Mouse (Mus musculus) liver, embryonic 11.5 days (tissue): ENCODE results near the gene Upp2. TPM values are rescaled to one million over a fixed set of nuclear protein-coding genes. Genes with fewer than 3 reads are reported as not detected.

Source experiments
- ATAC-seq: fragments of 200-750 bp; cut with Nextera tagmentation; replicated peaks from 2 replicates; pipeline ENCODE4 v1.8.0; 2017; ENCODE audit warnings: moderate number of reproducible peaks, mild to moderate bottlenecking, moderate TSS enrichment, moderate library complexity; ENCODE audit not compliant: low FRiP score
- DNase-seq: peaks from one replicate; pipeline ENCODE4 v3.0.0-alpha.2; 2017; ENCODE audit warnings: low spot score
- H3K27ac ChIP-seq: fragments of 300-500 bp; sonication (generic); 2 replicates; pipeline ENCODE4 v1.5.1; 2014; ENCODE audit warnings: mild to moderate bottlenecking, low read depth, low read length, control low read depth
- H3K27me3 ChIP-seq: fragments of 300-500 bp; sonication (generic); replicated peaks from 2 replicates; pipeline ENCODE4 v1.6.1; 2014; ENCODE audit warnings: low read length, mixed read lengths; ENCODE audit not compliant: control insufficient read depth, insufficient read depth
- H3K36me3 ChIP-seq: fragments of 300-500 bp; sonication (generic); 2 replicates; pipeline ENCODE4 v1.6.1; 2014; ENCODE audit warnings: mild to moderate bottlenecking, low read length, moderate library complexity, mixed read lengths; ENCODE audit not compliant: control insufficient read depth, insufficient read depth
- H3K4me1 ChIP-seq: fragments of 300-500 bp; sonication (generic); replicated peaks from 2 replicates; pipeline ENCODE4 v1.6.1; 2014; ENCODE audit warnings: low read length, mixed read lengths; ENCODE audit not compliant: control insufficient read depth, insufficient read depth
- H3K4me2 ChIP-seq: fragments of 300-500 bp; sonication (generic); 2 replicates; pipeline ENCODE4 v1.6.1; 2014; ENCODE audit warnings: mild to moderate bottlenecking, control low read depth, moderate library complexity
- H3K4me3 ChIP-seq: fragments of 300-500 bp; sonication (generic); 2 replicates; pipeline ENCODE4 v1.5.1; 2014; ENCODE audit warnings: low read depth, low read length, control low read depth
- H3K9ac ChIP-seq: fragments of 300-500 bp; sonication (generic); 2 replicates; pipeline ENCODE4 v1.6.1; 2014; ENCODE audit warnings: low read depth, low read length, control low read depth
- H3K9me3 ChIP-seq: fragments of 300-500 bp; sonication (generic); 2 replicates; pipeline ENCODE4 v1.6.1; 2016; ENCODE audit warnings: low read length, inconsistent platforms, mixed read lengths; ENCODE audit not compliant: control insufficient read depth
- WGBS: fragments of 180-500 bp; shearing (Covaris S2); extraction: QIAGEN DNeasy Blood & Tissue Kit; methylation state at CpG from one replicate; pipeline ENCODE4 v1.1.7; 2014; 5-methylcytosine and 5-hydroxymethylcytosine counted together
- polyA plus RNA-seq: library from polyadenylated mRNA; unstranded; fragments of >200 nt; fragmentation: Nextera tagmentation; extraction: Ambion mirVana; gene quantifications from 2 replicates; pipeline ENCODE4 v1.2.1, GENCODE M21; 2014

The Upp2 gene
- polyA plus RNA-seq, 1 experiment from 2014 or later: 4.8 TPM

DNA sequence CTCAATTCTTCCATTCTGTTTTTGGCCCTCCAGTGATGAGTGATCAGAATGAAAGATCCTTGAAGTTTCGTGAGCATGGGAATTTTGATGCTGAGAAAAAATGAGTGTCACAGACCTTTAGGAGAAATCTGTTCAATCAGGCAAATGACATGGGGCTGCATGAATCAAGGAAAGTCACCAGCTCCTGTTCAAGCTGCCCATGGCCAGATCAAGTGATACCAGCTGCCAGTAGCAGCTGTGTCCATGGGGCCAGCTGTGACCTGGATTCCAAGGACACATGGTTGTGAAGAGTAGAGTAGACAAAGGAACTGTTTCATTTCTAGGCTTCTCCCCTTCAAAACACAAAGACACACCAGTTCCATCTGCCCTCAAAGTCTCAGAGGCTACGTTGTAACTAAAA, 144.4 kb downstream of the Upp2 start:
- H3K9ac ChIP-seq: no peak overlapping the region
- DNase-seq: no peak
- H3K27me3 ChIP-seq: no peaks in the 10 kb centered on the region
- no peak for ATAC-seq
- no peaks in the 10 kb centered on the region for H3K36me3 ChIP-seq
- no peaks in the 10 kb centered on the region for H3K9me3 ChIP-seq
- 70% methylated on average over 2 of the region's 2 CpGs for WGBS
- no peak overlapping the region for H3K27ac ChIP-seq
- H3K4me1 ChIP-seq: no peaks in the 10 kb centered on the region
- no peak overlapping the region for H3K4me2 ChIP-seq
- no peak overlapping the region for H3K4me3 ChIP-seq

- H3K9me3 ChIP-seq: no peaks in the 10 kb centered on the region
- no peaks in the 10 kb centered on the region for H3K4me1 ChIP-seq
- WGBS: 61% methylated on average over 5 of the region's 5 CpGs
- H3K36me3 ChIP-seq: no peaks in the 10 kb centered on the region
- no peak overlapping the region for H3K27ac ChIP-seq
- H3K4me2 ChIP-seq: no peak overlapping the region
- H3K9ac ChIP-seq: no peak overlapping the region
- H3K4me3 ChIP-seq: no peak overlapping the region
- no peaks in the 10 kb centered on the region for H3K27me3 ChIP-seq
- ATAC-seq (no peak), DNase-seq (no peak)
Measured at GRCm38 (mm10) chr2:58711935-58712334, 144.8 kb downstream of the Upp2 start.

GRCm38 (mm10) chr2:58717898-58718297, 150.8 kb downstream of the Upp2 start:
- Histone ChIP-seq H3K27ac (no peak overlapping the region), H3K4me1 (no peaks in the 10 kb centered on the region), H3K36me3 (no peaks in the 10 kb centered on the region), H3K4me2 (no peak overlapping the region), H3K27me3 (no peaks in the 10 kb centered on the region), H3K9me3 (no peaks in the 10 kb centered on the region), H3K9ac (no peak overlapping the region), H3K4me3 (no peak overlapping the region)
- DNase-seq: no peak
- 56% methylated on average over 3 of the region's 3 CpGs for WGBS
- no peak for ATAC-seq

DNA sequence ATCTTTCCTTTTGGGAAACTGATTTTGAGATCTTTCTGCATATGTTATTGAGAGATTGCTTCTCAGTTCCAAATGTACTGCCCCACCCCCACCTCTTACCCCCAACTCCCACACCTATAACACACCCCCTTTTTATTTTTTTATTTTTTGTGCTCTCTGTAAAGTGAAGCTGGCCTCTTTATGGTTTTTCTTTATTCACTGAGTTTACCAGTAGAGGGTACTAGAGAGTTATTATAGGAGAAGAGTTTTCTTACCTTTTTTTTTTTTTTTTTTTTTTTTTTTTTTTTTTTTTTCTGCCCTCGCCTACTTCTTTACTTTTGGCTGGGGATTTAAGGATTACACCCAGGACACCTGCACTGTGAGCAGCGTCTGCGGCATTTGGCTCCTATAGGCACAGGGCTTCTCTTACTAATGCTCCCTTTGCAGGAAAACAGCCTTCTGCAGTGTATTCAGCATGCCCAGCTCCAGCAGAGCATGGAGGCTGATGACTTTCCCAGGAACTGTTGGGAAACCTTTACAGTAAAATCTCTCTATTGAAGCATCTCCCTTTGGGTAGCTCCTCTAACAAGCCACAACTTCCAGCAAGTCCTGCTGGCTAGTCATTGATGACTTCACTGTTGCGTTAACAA, 170.2 kb downstream of the Upp2 start:
- no peaks in the 10 kb centered on the region for H3K27me3 ChIP-seq

DNA sequence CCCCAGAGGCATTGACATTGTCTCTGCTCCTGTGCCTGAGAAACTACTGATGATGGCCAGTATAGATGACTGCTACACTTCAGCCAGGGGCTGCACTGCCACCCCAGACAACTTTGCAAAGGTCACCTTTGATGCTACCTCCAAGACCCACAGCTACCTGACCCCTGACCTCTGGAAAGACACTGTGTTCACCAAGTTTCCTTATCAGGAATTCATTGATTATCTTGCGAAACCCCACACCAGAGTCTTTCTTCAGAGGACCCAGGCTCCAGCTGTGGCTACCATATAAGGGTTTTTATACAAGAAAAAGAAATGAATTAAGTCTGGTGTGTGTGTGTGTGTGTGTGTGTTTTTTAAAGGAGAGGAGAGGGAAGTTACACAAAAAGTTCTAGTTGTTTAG, 174.1 kb downstream of the Upp2 start:
- no peak overlapping the region for H3K4me3 ChIP-seq
- no peak overlapping the region for H3K4me2 ChIP-seq
- H3K9ac ChIP-seq: no peak overlapping the region
- DNase-seq: no peak
- WGBS: 64% methylated on average over 1 of the region's 1 CpGs
- ATAC-seq: no peak
- H3K36me3 ChIP-seq: no peaks in the 10 kb centered on the region
- no peak overlapping the region for H3K27ac ChIP-seq
- H3K4me1 ChIP-seq: no peaks in the 10 kb centered on the region
- H3K9me3 ChIP-seq: no peaks in the 10 kb centered on the region
- H3K27me3 ChIP-seq: no peaks in the 10 kb centered on the region

More for the DNA sequence above, 170.2 kb downstream of the Upp2 start:
- no peak overlapping the region for H3K4me3 ChIP-seq
- no peak overlapping the region for H3K9ac ChIP-seq
- no peaks in the 10 kb centered on the region for H3K36me3 ChIP-seq
- H3K27ac ChIP-seq: no peak overlapping the region
- DNase-seq (no peak), ATAC-seq (no peak)
- 39% methylated on average over 4 of the region's 4 CpGs for WGBS
- no peaks in the 10 kb centered on the region for H3K4me1 ChIP-seq
- no peak overlapping the region for H3K4me2 ChIP-seq
- no peaks in the 10 kb centered on the region for H3K9me3 ChIP-seq

DNA sequence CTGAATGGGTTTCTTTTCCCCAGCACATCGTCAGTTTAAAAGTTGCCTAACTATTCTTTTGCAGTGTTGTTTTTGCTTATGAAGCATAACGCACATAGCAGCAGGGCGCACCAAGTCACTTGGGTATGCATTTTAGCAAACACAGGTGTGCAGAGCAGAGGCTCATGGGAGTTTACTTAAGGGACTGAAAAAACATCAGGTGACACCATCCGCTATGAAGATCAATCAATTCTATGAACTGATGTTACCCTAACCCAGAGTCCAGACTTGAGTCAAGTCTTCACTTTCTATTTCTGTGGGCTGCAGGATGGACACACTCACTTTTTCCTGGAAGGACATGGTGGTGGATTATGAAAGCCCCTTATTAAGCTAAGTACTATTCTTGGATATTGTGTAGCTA, 174.9 kb downstream of the Upp2 start:
- no peak overlapping the region for H3K27ac ChIP-seq
- H3K4me3 ChIP-seq: no peak overlapping the region
- no peaks in the 10 kb centered on the region for H3K9me3 ChIP-seq
- no peak overlapping the region for H3K4me2 ChIP-seq
- H3K4me1 ChIP-seq: no peaks in the 10 kb centered on the region
- no peaks in the 10 kb centered on the region for H3K27me3 ChIP-seq
- no peaks in the 10 kb centered on the region for H3K36me3 ChIP-seq
- ATAC-seq (no peak), DNase-seq (no peak)
- no peak overlapping the region for H3K9ac ChIP-seq
- WGBS: 81% methylated on average over 4 of the region's 4 CpGs

DNA sequence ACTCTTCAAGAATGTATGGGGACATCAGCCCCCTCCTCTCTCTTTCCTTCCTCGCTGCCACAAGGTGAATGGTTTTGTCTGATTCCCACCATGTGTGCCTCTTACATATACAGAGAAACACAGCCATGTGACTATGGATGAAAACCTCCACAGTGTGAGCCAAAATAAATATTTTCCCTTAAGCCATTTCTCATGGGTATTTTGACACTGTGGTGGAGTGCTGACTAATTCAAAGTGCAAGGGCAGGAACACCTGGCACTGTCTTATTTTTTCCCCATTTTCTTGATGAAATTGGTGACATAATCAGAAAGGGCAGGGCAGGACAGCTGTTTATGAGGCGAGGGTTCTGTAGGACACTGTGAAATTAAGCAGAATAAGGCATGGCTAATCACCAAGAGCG, 176.3 kb downstream of the Upp2 start:
- no peak overlapping the region for H3K4me3 ChIP-seq
- H3K27me3 ChIP-seq: no peaks in the 10 kb centered on the region
- ATAC-seq (no peak), DNase-seq (no peak)
- H3K4me2 ChIP-seq: no peak overlapping the region
- no peak overlapping the region for H3K9ac ChIP-seq
- no peaks in the 10 kb centered on the region for H3K9me3 ChIP-seq
- 71% methylated on average over 3 of the region's 3 CpGs for WGBS
- H3K27ac ChIP-seq: no peak overlapping the region
- no peaks in the 10 kb centered on the region for H3K36me3 ChIP-seq
- H3K4me1 ChIP-seq: no peaks in the 10 kb centered on the region

DNA sequence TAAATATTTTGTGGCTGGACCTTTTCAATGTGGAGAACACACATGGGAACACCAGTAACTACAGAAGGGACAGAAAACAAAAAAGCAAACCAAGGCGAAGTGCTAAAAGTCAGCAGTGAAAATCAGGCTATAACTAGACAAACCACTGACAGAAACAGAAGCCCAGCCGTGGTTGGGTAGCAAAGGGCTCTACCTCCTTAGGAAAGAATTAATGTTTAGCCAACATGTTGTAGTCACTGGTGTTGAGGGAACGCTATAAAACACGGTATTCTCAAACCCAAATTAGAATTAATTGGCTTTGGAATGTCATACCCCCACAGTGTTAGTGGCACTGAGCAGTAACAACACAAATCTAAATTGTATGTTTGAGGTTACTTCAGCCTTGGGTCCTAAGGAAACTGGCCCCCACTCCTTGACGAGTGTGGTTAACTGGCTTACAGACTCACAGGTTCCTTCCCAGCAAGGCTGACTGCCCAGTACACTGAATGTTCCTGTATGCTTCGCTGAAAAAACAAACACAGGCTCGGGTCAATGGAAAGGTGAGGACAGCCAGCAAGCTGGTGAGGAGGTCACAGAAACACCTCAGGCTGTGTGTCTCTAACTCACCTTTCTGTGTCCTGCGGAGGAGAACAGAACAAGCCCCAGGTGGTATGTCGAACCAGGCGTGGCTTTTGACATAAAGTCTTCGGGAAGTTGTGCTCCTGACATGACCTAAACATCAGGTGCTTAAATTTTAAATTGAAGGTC, 180.6 kb downstream of the Upp2 start:
- ATAC-seq (no peak), DNase-seq (no peak)
- H3K27ac ChIP-seq: no peak overlapping the region
- 64% methylated on average over 11 of the region's 11 CpGs for WGBS
- no peaks in the 10 kb centered on the region for H3K36me3 ChIP-seq
- no peak overlapping the region for H3K9ac ChIP-seq
- H3K4me3 ChIP-seq: no peak overlapping the region
- H3K27me3 ChIP-seq: no peaks in the 10 kb centered on the region
- H3K4me2 ChIP-seq: no peak overlapping the region
- no peaks in the 10 kb centered on the region for H3K9me3 ChIP-seq
- no peaks in the 10 kb centered on the region for H3K4me1 ChIP-seq

- no peaks in the 10 kb centered on the region for H3K27me3 ChIP-seq
- no peak for DNase-seq
- H3K36me3 ChIP-seq: no peaks in the 10 kb centered on the region
- ATAC-seq: no peak
- no peak overlapping the region for H3K27ac ChIP-seq
- H3K9me3 ChIP-seq: no peaks in the 10 kb centered on the region
- no peak overlapping the region for H3K4me2 ChIP-seq
- no peak overlapping the region for H3K9ac ChIP-seq
- H3K4me1 ChIP-seq: no peaks in the 10 kb centered on the region
- H3K4me3 ChIP-seq: no peak overlapping the region
- 67% methylated on average over 5 of the region's 5 CpGs for WGBS
Measured at GRCm38 (mm10) chr2:58748296-58748695, 181.2 kb downstream of the Upp2 start.
